Mouse (Mus musculus) heart, postnatal 0 days (tissue): ENCODE results near the gene Prdm5. TPM values are rescaled to one million over a fixed set of nuclear protein-coding genes. Genes with fewer than 3 reads are reported as not detected.

Experiments used
- ATAC-seq: fragments of 200-750 bp; cut with Nextera tagmentation; 2 replicates; pipeline ENCODE4 v1.8.0; 2017; ENCODE audit warnings: low read depth, moderate number of reproducible peaks, moderate library complexity; ENCODE audit not compliant: insufficient read depth
- DNase-seq: peaks from one replicate; pipeline ENCODE4 v3.0.0-alpha.2; 2016; ENCODE audit warnings: low spot score
- H3K27ac ChIP-seq: fragments of 300-500 bp; sonication (generic); 2 replicates; pipeline ENCODE4 v1.5.1; 2014; ENCODE audit warnings: low read depth, mild to moderate bottlenecking
- H3K27me3 ChIP-seq: fragments of 300-500 bp; sonication (generic); 2 replicates; pipeline ENCODE4 v1.6.1; 2014; ENCODE audit warnings: low read length, mixed read lengths; ENCODE audit not compliant: control insufficient read depth, insufficient read depth
- H3K36me3 ChIP-seq: fragments of 300-500 bp; sonication (generic); replicated peaks from 2 replicates; pipeline ENCODE4 v1.6.1; 2014; ENCODE audit warnings: low read length, mixed read lengths; ENCODE audit not compliant: control insufficient read depth, insufficient read depth
- H3K4me1 ChIP-seq: fragments of 300-500 bp; sonication (generic); 2 replicates; pipeline ENCODE4 v1.6.1; 2014; ENCODE audit warnings: antibody characterized with exemption; ENCODE audit not compliant: control insufficient read depth, insufficient read depth
- H3K4me2 ChIP-seq: fragments of 300-500 bp; sonication (generic); 2 replicates; pipeline ENCODE4 v1.6.1; 2014; ENCODE audit warnings: low read depth, mild to moderate bottlenecking, low read length, moderate library complexity
- H3K4me3 ChIP-seq: fragments of 300-500 bp; sonication (generic); 2 replicates; pipeline ENCODE4 v1.5.1; 2014; ENCODE audit warnings: low read depth, low read length
- H3K9ac ChIP-seq: fragments of 300-500 bp; sonication (generic); replicated peaks from 2 replicates; pipeline ENCODE4 v1.6.1; 2014; ENCODE audit warnings: low read depth, low read length, mixed read lengths
- H3K9me3 ChIP-seq: fragments of 300-500 bp; sonication (generic); replicated peaks from 2 replicates; pipeline ENCODE4 v1.6.1; 2016; ENCODE audit warnings: low read length; ENCODE audit not compliant: control insufficient read depth
- CTCF ChIP-seq: IDR thresholded peaks from 2 replicates; pipeline ENCODE4 v1.5.1; 2016; ENCODE audit warnings: antibody characterized with exemption, control low read depth, low read depth
- EP300 ChIP-seq: IDR thresholded peaks from 2 replicates; pipeline ENCODE4 v1.6.1; 2016; ENCODE audit warnings: antibody characterized with exemption, low read depth
- WGBS: fragments of 180-500 bp; shearing (Covaris S2); extraction: QIAGEN DNeasy Blood & Tissue Kit; methylation state at CpG from one replicate; pipeline ENCODE4 v1.1.7; 2014; 5-methylcytosine and 5-hydroxymethylcytosine counted together
- polyA plus RNA-seq: library from polyadenylated mRNA; unstranded; fragments of >200 nt; fragmentation: Nextera tagmentation; extraction: Ambion mirVana; gene quantifications from 2 replicates; pipeline ENCODE4 v1.2.1, GENCODE M21; 2015
- total RNA-seq: library from RNA; depleted of rRNA; stranded (reverse); fragments of >200 nt; gene quantifications from 2 replicates; pipeline ENCODE4 v1.2.3, GENCODE M21; 2014; ENCODE audit warnings: low replicate concordance

The Prdm5 gene
- total and polyA plus RNA-seq, 2 experiments from 2014 or later = 12.5 to 14.3 TPM

DNA sequence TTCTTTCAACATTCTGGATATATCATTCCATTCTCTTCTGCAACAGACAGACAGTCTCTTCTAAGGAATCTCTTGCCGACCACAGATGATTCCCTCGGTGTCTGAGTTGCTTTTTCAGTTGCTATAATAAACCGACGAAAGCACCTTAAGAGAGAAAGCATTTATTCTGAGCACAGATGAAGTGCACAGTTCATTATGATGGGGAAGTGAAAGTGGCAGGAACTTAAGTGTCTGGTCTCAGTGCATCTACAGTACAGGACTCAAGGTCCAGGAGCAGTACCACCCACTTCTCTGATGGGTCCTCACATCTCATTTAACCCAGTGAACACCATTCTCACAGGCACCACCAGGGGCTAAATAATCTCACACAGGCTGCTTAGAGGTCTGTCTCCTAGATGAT is 5.2 kb upstream of the Prdm5 start:
- H3K9ac ChIP-seq = no peak overlapping the region
- peaks cover 6% of the 10 kb centered on the region for H3K4me1 ChIP-seq
- H3K27me3 ChIP-seq = no peaks in the 10 kb centered on the region
- no peak overlapping the region for H3K4me2 ChIP-seq
- H3K4me3 ChIP-seq = no peak overlapping the region
- ATAC-seq (no peak), DNase-seq (no peak)
- H3K27ac ChIP-seq = no peak overlapping the region
- TF ChIP-seq CTCF = no peak
- TF ChIP-seq EP300 = no peak
- 79% methylated on average over 4 of the region's 4 CpGs for WGBS
- H3K36me3 ChIP-seq = no peaks in the 10 kb centered on the region
- H3K9me3 ChIP-seq = no peaks in the 10 kb centered on the region

DNA sequence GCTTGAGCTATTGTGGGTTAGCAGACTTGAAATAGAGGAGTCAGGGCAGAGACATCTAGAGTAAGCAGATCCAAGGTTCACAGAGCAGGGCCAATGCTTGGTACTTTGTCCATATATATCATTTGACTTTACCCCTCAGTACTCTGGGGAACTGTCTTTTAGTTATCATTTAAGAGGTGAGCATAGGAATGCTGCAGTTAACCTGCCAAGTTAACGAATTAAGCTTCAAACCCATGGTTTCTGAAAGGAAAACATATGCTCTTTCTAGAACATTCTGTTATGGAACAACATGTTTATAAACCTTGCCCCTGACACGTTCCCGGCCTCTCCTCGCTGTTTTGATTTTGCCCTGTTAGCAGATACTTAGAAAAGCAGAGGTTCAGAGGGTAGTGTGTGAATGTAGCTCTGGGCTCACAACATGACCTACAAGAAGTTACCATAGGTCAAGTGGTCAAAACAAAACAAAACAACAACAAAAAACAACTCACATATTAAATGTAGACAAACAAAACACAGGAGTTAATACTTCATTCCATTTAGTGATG is 973 bp downstream of the Prdm5 start:
- Histone ChIP-seq H3K9ac (peak overlapping the region; percentile 70), H3K4me3 (peak overlapping the region; percentile 69), H3K9me3 (no peaks in the 10 kb centered on the region), H3K27me3 (no peaks in the 10 kb centered on the region), H3K36me3 (no peaks in the 10 kb centered on the region), H3K27ac (peak overlapping the region; percentile 66), H3K4me2 (peak overlapping the region; percentile 62), H3K4me1 (peaks cover 21% of the 10 kb centered on the region)
- no peak for DNase-seq
- peak; percentile 3; the same call in 1 of the 2 replicates for ATAC-seq
- TF ChIP-seq EP300 (no peak), CTCF (no peak)
- 81% methylated on average over 4 of the region's 4 CpGs for WGBS

DNA sequence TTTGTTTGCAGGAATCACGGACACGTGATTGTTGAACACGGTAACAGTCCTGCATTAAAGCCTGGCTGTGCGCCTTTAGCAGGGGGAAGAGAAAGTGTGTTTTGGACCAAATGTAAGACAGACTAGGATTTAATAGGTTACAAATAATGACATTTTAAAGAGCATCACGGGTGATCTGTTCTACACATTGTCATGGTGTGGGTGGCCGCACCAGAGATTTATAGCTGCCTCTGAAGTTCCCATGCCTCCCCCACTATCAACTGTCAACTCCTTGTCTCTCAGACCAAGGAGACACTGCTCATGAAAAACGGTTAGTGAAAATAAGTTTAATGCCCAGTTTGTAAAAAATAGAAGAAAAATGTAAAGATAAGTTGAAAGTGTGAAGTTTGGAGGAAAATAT is 2.7 kb downstream of the Prdm5 start:
- WGBS = 80% methylated on average over 7 of the region's 7 CpGs
- H3K4me1 ChIP-seq = peaks cover 21% of the 10 kb centered on the region
- no peak for TF ChIP-seq CTCF
- TF ChIP-seq EP300 = no peak
- H3K27me3 ChIP-seq = no peaks in the 10 kb centered on the region
- DNase-seq = no peak
- ATAC-seq = no peak
- no peak overlapping the region for H3K4me2 ChIP-seq
- no peak overlapping the region for H3K27ac ChIP-seq
- H3K4me3 ChIP-seq = no peak overlapping the region
- H3K36me3 ChIP-seq = no peaks in the 10 kb centered on the region
- no peak overlapping the region for H3K9ac ChIP-seq
- H3K9me3 ChIP-seq = no peaks in the 10 kb centered on the region

DNA sequence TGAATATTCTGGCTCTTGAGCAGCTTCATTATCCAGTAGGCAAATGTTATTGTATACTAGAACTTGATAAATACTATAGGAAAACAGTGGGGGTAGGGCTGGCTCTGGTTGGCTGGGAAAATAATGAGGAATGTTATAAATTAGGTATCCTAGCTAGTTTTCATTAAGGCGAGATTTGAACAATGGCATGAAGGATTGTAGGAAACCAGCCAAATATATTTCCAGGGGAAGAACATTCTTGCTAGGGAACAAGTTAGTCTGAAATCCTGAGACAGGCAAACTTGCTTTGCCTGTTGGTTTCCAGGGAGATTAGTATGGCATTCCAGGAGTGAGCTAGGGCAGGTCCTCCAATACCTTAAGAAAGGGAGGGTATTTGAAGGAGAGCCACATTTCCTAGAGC is 4.9 kb downstream of the Prdm5 start:
- WGBS = 72% methylated on average over 1 of the region's 1 CpGs
- peaks cover 14% of the 10 kb centered on the region for H3K4me1 ChIP-seq
- no peaks in the 10 kb centered on the region for H3K36me3 ChIP-seq
- no peak overlapping the region for H3K4me2 ChIP-seq
- ATAC-seq = no peak
- no peak overlapping the region for H3K4me3 ChIP-seq
- no peak overlapping the region for H3K27ac ChIP-seq
- no peak for TF ChIP-seq EP300
- no peak for TF ChIP-seq CTCF
- H3K9ac ChIP-seq = no peak overlapping the region
- no peaks in the 10 kb centered on the region for H3K27me3 ChIP-seq
- DNase-seq = no peak
- no peaks in the 10 kb centered on the region for H3K9me3 ChIP-seq

DNA sequence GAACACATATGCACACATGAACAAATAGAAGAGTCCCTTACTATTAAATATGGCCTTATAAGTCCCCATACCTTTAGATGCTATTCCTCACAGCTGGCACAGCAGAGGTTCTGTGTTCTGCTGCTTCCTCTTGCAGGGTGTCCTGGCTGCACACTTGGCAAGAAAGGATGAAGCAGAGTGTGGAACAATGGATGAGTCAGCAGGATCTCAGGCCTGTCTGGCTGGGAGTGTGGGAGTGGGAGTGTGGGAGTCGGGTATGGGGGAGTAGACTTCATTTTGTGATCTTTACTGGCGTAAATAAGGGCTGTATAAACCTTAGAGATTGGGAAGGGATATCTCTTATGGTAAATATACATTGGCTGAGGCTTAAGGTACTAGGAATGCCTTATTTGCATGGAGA is 14.1 kb downstream of the Prdm5 start:
- Histone ChIP-seq H3K4me3 (no peak overlapping the region), H3K36me3 (peaks cover 5% of the 10 kb centered on the region; the same call in 1 of the 2 replicates), H3K27me3 (no peaks in the 10 kb centered on the region), H3K4me1 (no peaks in the 10 kb centered on the region), H3K9ac (no peak overlapping the region), H3K27ac (no peak overlapping the region), H3K4me2 (no peak overlapping the region), H3K9me3 (no peaks in the 10 kb centered on the region)
- DNase-seq (no peak), ATAC-seq (no peak)
- 58% methylated on average over 2 of the region's 2 CpGs for WGBS
- no peak for TF ChIP-seq EP300
- TF ChIP-seq CTCF = no peak

DNA sequence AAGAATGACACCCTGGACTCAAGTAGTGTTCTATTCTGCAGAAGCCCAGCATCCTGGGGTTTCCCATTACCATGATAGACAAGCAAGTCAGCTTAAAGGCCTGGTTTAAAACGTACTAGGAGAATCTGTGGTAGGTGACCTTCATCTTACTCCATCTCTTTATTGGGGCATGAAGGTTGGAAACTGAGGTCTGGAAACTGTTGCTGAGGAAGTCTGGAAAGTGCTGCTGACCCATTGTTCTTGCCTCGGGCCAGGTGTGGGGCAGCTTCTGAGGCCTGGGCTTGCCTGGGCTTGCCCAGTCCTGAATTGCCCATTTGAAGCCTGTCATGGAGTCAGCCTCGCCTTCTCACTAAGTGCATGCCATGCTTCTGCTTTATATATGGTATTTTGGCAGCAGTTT is 17.8 kb downstream of the Prdm5 start:
- no peaks in the 10 kb centered on the region for H3K9me3 ChIP-seq
- 88% methylated on average over 3 of the region's 3 CpGs for WGBS
- no peak for DNase-seq
- H3K4me2 ChIP-seq = no peak overlapping the region
- H3K27ac ChIP-seq = no peak overlapping the region
- peaks cover 9% of the 10 kb centered on the region; the same call in 1 of the 2 replicates for H3K36me3 ChIP-seq
- no peak for ATAC-seq
- no peaks in the 10 kb centered on the region for H3K4me1 ChIP-seq
- H3K4me3 ChIP-seq = no peak overlapping the region
- H3K27me3 ChIP-seq = no peaks in the 10 kb centered on the region
- TF ChIP-seq EP300 = no peak
- no peak for TF ChIP-seq CTCF
- H3K9ac ChIP-seq = no peak overlapping the region
